Mouse (Mus musculus) erythroblast, embryonic 14.5 days (primary cell): ENCODE measurements around the gene Notch1. TPM values are rescaled to one million over a fixed set of nuclear protein-coding genes. Genes with fewer than 3 reads are reported as not detected.
A peak's percentile ranks its signal among the peaks of the same experiment; 100 is the strongest.

Experiments
- H3K27me3 ChIP-seq: 2 replicates; pipeline ENCODE4 v1.6.1; 2012; ENCODE audit warnings: inconsistent platforms; ENCODE audit not compliant: control insufficient read depth
- H3K36me3 ChIP-seq: 2 replicates; pipeline ENCODE4 v1.6.1; 2012; ENCODE audit warnings: mild to moderate bottlenecking, inconsistent platforms; ENCODE audit not compliant: control insufficient read depth
- H3K4me1 ChIP-seq: 2 replicates; pipeline ENCODE4 v1.6.1; 2012; ENCODE audit warnings: inconsistent platforms; ENCODE audit not compliant: control insufficient read depth
- H3K4me3 ChIP-seq: replicated peaks from 2 replicates; pipeline ENCODE3; 2012; ENCODE audit warnings: moderate library complexity, mild to moderate bottlenecking, inconsistent platforms
- H3K9me3 ChIP-seq: 2 replicates; pipeline ENCODE4 v1.6.1; 2012; ENCODE audit warnings: low read length, inconsistent platforms, mixed read lengths; ENCODE audit not compliant: control insufficient read depth
- GATA1 ChIP-seq: IDR thresholded peaks from 2 replicates; pipeline ENCODE4 v1.6.1; 2012; ENCODE audit warnings: low read length, inconsistent platforms, mixed read lengths
- TAL1 ChIP-seq: IDR thresholded peaks from 3 replicates; pipeline ENCODE4 v1.6.1; 2012; ENCODE audit warnings: low read length, inconsistent platforms, mixed read lengths
- polyA plus RNA-seq: library from polyadenylated mRNA; stranded (reverse); fragments of >175 nt; gene quantifications from 2 replicates; pipeline ENCODE4 v1.2.3, GENCODE M21; 2012

The Notch1 gene
- polyA plus RNA-seq, 1 experiment = 0.41 TPM

DNA sequence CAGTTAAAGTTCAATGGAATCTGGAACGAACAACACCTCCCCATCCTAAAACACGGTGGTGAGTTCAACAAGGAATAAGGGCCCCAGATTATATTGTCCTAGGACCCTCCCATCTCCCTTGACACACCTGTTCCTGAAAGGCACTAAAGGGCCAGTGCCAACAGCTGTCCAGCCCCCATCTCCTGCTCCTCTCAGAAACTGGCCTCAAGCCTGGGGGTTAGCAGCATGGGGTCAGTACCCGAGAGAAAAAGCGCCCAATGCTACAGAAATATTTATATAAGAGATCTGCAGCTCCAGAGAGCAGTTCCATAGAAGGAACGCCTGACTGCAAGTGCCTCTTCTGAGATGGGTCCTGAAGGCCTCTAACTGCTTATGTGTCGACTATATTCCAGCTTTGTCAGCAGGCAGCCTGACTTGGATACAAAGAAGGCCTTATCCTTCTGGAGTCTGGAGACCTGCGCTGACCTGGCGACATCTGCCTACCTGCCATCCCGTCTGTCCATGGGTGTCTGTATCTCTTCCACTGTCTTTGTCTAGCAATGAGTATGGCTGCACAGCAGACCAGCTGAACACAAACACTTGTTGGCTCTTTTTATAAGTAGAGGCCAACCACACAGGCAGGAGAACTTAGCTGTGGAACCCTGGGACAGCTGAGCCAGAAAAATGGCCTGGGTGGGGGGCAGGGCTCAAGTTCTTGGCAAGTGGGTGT lies 11.5 kb downstream of the Notch1 start:
- no peak for TF ChIP-seq TAL1
- TF ChIP-seq GATA1 = no peak
- Histone ChIP-seq H3K9me3 (no peaks in the 10 kb centered on the region), H3K4me3 (no peak overlapping the region), H3K36me3 (no peaks in the 10 kb centered on the region), H3K27me3 (peaks cover 60% of the 10 kb centered on the region), H3K4me1 (peaks cover 6% of the 10 kb centered on the region)

- Histone ChIP-seq H3K36me3 (no peaks in the 10 kb centered on the region), H3K4me1 (peaks cover 6% of the 10 kb centered on the region), H3K27me3 (peaks cover 60% of the 10 kb centered on the region), H3K4me3 (peak overlapping the region; percentile 55), H3K9me3 (no peaks in the 10 kb centered on the region)
- TF ChIP-seq GATA1 (no peak), TAL1 (no peak)
Observed at GRCm38 (mm10) chr2:26503661-26504575, 12.5 kb downstream of the Notch1 start.

DNA sequence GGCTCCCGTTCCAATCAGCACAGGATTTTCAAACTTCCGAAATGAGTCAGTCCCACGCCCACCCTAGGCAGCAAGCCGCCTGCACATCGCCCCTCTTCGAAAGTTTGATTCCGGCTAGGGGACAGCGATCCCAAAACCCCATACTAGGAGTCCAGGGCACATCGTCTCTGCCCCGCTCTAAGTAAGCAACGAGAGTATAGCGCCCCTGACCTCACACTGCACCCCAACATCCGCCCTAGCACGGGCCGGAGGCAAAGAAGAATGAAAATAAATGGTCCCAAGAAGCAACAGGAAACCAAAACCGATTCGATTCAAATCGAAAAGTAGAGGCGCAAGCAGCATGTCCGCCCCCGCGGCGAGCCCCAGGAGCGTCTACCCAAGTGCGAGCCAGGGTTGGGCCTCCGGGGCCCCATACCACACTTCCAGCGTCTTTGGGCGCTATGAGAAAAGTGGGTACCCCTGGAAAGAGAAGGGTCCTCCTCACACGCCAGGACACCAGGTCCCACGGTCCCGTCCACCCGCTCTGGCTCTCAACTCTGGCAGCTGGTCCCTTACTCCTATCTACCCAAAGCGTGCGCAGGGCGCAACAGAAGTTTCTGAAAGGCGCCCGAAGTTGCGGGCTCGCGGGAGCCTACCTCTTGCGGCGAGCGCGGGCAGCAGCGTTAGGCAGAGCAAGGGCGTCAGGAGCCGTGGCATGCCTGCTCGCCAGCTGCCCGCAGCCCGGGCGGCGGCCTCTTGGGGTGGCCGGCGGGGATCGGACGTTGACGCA lies 13.4 kb downstream of the Notch1 start:
- H3K27me3 ChIP-seq = peaks cover 62% of the 10 kb centered on the region

DNA sequence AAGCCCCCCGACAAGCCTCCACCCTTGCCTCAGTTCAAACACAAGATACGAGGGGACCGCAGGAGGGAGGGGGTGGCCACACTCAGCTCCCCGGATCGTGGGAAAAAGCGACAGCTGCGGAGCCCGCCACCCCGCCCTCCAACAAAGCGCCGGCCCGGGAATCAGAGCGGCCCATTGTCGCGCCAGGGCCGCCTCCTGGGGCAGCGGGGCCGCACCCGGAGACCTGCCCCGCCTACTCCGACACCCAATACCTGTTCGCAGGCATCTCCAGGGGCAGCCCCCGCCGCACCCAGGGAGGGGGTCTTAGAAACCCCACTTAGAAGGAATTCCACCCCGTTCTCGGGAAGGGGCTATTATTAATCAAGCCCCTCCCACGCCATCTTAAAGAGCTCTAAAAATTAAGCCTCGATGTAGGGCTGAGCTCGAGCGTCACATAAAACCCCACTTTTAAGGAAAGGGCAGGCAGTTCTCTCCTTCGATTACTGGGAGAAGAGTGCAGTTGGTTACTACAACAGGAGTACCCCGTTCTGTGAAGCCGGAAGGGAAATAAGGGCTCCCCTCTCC lies 14.1 kb downstream of the Notch1 start:
- Histone ChIP-seq H3K4me3 (peak overlapping the region; percentile 55), H3K4me1 (peaks cover 5% of the 10 kb centered on the region), H3K9me3 (no peaks in the 10 kb centered on the region), H3K27me3 (peaks cover 62% of the 10 kb centered on the region), H3K36me3 (no peaks in the 10 kb centered on the region)
- TF ChIP-seq TAL1 (no peak), GATA1 (no peak)

More for the DNA sequence above, 13.4 kb downstream of the Notch1 start:
- Histone ChIP-seq H3K4me3 (peak overlapping the region; percentile 55), H3K4me1 (peaks cover 6% of the 10 kb centered on the region), H3K36me3 (no peaks in the 10 kb centered on the region), H3K9me3 (no peaks in the 10 kb centered on the region)
- TF ChIP-seq TAL1 = no peak
- TF ChIP-seq GATA1 = no peak

GRCm38 (mm10) chr2:26501651-26502141 lies 14.8 kb downstream of the Notch1 start:
- peaks cover 60% of the 10 kb centered on the region for H3K27me3 ChIP-seq
- H3K4me3 ChIP-seq = peak overlapping the region; percentile 13
- H3K36me3 ChIP-seq = no peaks in the 10 kb centered on the region
- TF ChIP-seq TAL1 (no peak), GATA1 (no peak)
- no peaks in the 10 kb centered on the region for H3K9me3 ChIP-seq
- peaks cover 4% of the 10 kb centered on the region; the same call in 1 of the 2 replicates for H3K4me1 ChIP-seq

DNA sequence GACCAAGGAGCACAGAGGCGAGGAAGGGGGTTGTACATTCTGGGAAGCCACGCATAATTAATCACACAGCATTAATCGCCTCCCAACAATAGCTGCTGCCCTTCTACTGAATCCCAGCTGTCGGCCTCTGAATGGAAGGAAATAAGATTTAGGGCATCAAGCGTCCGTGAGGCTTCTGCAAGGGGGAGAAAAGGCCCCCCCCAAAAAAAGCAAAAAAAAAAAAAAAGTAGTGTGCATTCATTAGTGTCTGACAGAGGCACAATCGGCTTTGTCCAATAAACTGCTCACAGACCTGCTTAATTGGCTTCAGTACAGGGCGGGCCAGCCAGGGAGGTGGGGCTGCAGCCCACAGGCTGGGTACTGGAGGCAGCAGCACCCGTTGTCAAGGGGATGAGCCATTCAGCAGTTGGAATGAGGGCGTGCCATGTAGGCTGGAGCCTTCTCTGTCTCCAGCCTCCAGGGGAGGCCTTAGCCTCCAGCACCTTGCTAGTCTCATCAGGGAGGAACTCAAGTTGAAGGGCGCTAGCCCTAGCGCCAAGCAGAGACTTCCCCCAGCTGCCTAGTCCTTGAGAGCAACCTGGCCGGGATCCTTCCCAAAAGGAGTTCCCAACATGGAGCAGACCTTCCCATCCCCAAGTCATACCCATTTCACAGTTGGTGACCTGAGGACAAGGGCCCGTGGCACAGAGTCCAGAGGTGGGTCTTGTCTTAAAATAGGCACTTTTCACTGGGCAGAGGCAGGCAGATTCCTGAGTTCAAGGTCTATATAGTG lies 15.7 kb downstream of the Notch1 start:
- Histone ChIP-seq H3K9me3 (no peaks in the 10 kb centered on the region), H3K4me3 (no peak overlapping the region), H3K27me3 (peaks cover 57% of the 10 kb centered on the region), H3K4me1 (peaks cover 7% of the 10 kb centered on the region), H3K36me3 (no peaks in the 10 kb centered on the region)
- TF ChIP-seq TAL1 (no peak), GATA1 (no peak)

- Histone ChIP-seq H3K9me3 (no peaks in the 10 kb centered on the region), H3K4me1 (peaks cover 7% of the 10 kb centered on the region), H3K4me3 (no peak overlapping the region), H3K27me3 (peaks cover 53% of the 10 kb centered on the region), H3K36me3 (no peaks in the 10 kb centered on the region)
- no peak for TF ChIP-seq GATA1
Observed at GRCm38 (mm10) chr2:26500027-26500598, 16.4 kb downstream of the Notch1 start.
